25 mouse cellular contexts compared by ENCODE assay signal in genomic region chr3:67146280-67146679, GRCm38 (mm10).
"Had no signal": no experiment of that assay in that cellular context is flagged by ENCODE, and none has a peak within 500 bp of the region (broad histone marks: within the 10 kb centered on the region; RNA-seq: fewer than 3 reads in every experiment).

No protein-coding gene starts in this region.

- H3K27me3 ChIP-seq: embryonic facial prominence, embryonic 12.5 days; embryonic facial prominence, embryonic 13.5 days; embryonic facial prominence, embryonic 15.5 days; forebrain, embryonic 12.5 days; forebrain, embryonic 13.5 days; forebrain, embryonic 15.5 days had no signal

- H3K4me2 ChIP-seq: embryonic facial prominence, embryonic 12.5 days; embryonic facial prominence, embryonic 13.5 days; embryonic facial prominence, embryonic 15.5 days; forebrain, embryonic 12.5 days; forebrain, embryonic 13.5 days; forebrain, embryonic 15.5 days had no signal

- H3K4me1 ChIP-seq: embryonic facial prominence, embryonic 10.5 days; embryonic facial prominence, embryonic 12.5 days; embryonic facial prominence, embryonic 13.5 days; embryonic facial prominence, embryonic 15.5 days had no signal

- H3K9me3 ChIP-seq: embryonic facial prominence, embryonic 12.5 days; embryonic facial prominence, embryonic 13.5 days; embryonic facial prominence, embryonic 15.5 days; forebrain, embryonic 12.5 days; forebrain, embryonic 13.5 days had no signal

- H3K9ac ChIP-seq: embryonic facial prominence, embryonic 12.5 days; embryonic facial prominence, embryonic 13.5 days; embryonic facial prominence, embryonic 15.5 days; forebrain, embryonic 12.5 days; forebrain, embryonic 13.5 days; forebrain, embryonic 15.5 days; forebrain, postnatal 0 days had no signal

- H3K4me3 ChIP-seq: embryonic facial prominence, embryonic 10.5 days; embryonic facial prominence, embryonic 12.5 days; embryonic facial prominence, embryonic 13.5 days; embryonic facial prominence, embryonic 15.5 days; erythroblast, embryonic 14.5 days; forebrain, embryonic 10.5 days; forebrain, embryonic 12.5 days; forebrain, embryonic 13.5 days; forebrain, embryonic 15.5 days; gastrocnemius, adult 2 months; heart, adult 2 months had no signal

- DNase-seq: cerebellum, adult 9-10 months; cerebellum, adult 9-11 months; cerebellum, postnatal 10 days; cerebellum, postnatal 14 days; cerebellum, postnatal 25 days; cerebellum, postnatal 36 days; embryo, embryonic 11 days; forebrain, postnatal 0 days; gastrocnemius, adult 2 months; gastrocnemius, postnatal 10 days; gastrocnemius, postnatal 14 days; gastrocnemius, postnatal 25 days; gastrocnemius, postnatal 36 days; heart, adult 11 months; heart, adult 18-20 months; heart, adult 2 months had no signal

- H3K27ac ChIP-seq: embryonic facial prominence, embryonic 10.5 days; embryonic facial prominence, embryonic 12.5 days; embryonic facial prominence, embryonic 13.5 days; embryonic facial prominence, embryonic 15.5 days; forebrain, embryonic 10.5 days; forebrain, embryonic 12.5 days; forebrain, embryonic 13.5 days; forebrain, embryonic 15.5 days; gastrocnemius, adult 2 months; heart, adult 2 months had no signal

- H3K36me3 ChIP-seq: embryonic facial prominence, embryonic 12.5 days; embryonic facial prominence, embryonic 13.5 days; embryonic facial prominence, embryonic 15.5 days; forebrain, embryonic 12.5 days; forebrain, embryonic 15.5 days had no signal

- ATAC-seq: forebrain, embryonic 13.5 days; forebrain, embryonic 15.5 days; forebrain, postnatal 0 days had no signal
